Mouse (Mus musculus) embryonic facial prominence, embryonic 14.5 days (tissue): ENCODE results near the gene Spcs2. TPM values are rescaled to one million over a fixed set of nuclear protein-coding genes. Genes with fewer than 3 reads are reported as not detected.
"Not testable (repeated sequence)": the region's sequence is repeated elsewhere in the genome, so short reads cannot be mapped to it uniquely, and the experiment has no call there.

ENCODE experiments used
- ATAC-seq: fragments of 200-750 bp; cut with Nextera tagmentation; 2 replicates; pipeline ENCODE4 v1.8.0; 2017; ENCODE audit warnings: low read depth, moderate number of reproducible peaks, moderate TSS enrichment
- DNase-seq: peaks from one replicate; pipeline ENCODE4 v3.0.0-alpha.2; 2015; ENCODE audit warnings: low spot score
- H3K27ac ChIP-seq: fragments of 300-500 bp; sonication (generic); replicated peaks from 2 replicates; pipeline ENCODE4 v1.5.1; 2014; ENCODE audit warnings: low read depth, mild to moderate bottlenecking, low read length, moderate library complexity
- H3K27me3 ChIP-seq: fragments of 300-500 bp; sonication (generic); replicated peaks from 2 replicates; pipeline ENCODE4 v1.6.1; 2014; ENCODE audit warnings: low read length; ENCODE audit not compliant: control insufficient read depth, insufficient read depth
- H3K36me3 ChIP-seq: fragments of 300-500 bp; sonication (generic); 2 replicates; pipeline ENCODE4 v1.6.1; 2014; ENCODE audit warnings: low read length, mixed read lengths; ENCODE audit not compliant: control insufficient read depth, insufficient read depth
- H3K4me1 ChIP-seq: fragments of 300-500 bp; sonication (generic); 2 replicates; pipeline ENCODE4 v1.6.1; 2014; ENCODE audit warnings: antibody characterized with exemption, low read length; ENCODE audit not compliant: control insufficient read depth, insufficient read depth
- H3K4me2 ChIP-seq: fragments of 300-500 bp; sonication (generic); 2 replicates; pipeline ENCODE4 v1.6.1; 2014; ENCODE audit warnings: low read depth, mild to moderate bottlenecking, low read length, moderate library complexity, mixed read lengths
- H3K4me3 ChIP-seq: fragments of 300-500 bp; sonication (generic); 2 replicates; pipeline ENCODE4 v1.5.1; 2014; ENCODE audit warnings: low read depth, mild to moderate bottlenecking, low read length
- H3K9ac ChIP-seq: fragments of 300-500 bp; sonication (generic); 2 replicates; pipeline ENCODE4 v1.6.1; 2014; ENCODE audit warnings: low read depth, mild to moderate bottlenecking, low read length, moderate library complexity, mixed read lengths
- H3K9me3 ChIP-seq: fragments of 300-500 bp; sonication (generic); 2 replicates; pipeline ENCODE4 v1.6.1; 2016; ENCODE audit warnings: low read length; ENCODE audit not compliant: control insufficient read depth
- WGBS: fragments of 180-500 bp; shearing (Covaris S2); extraction: QIAGEN DNeasy Blood & Tissue Kit; methylation state at CpG from one replicate; pipeline ENCODE4 v1.1.7; 2014; 5-methylcytosine and 5-hydroxymethylcytosine counted together
- polyA plus RNA-seq: library from polyadenylated mRNA; unstranded; fragments of >200 nt; fragmentation: Nextera tagmentation; extraction: Ambion mirVana; gene quantifications from 2 replicates; pipeline ENCODE4 v1.2.1, GENCODE M21; 2014

The Spcs2 gene
- polyA plus RNA-seq, 1 experiment from 2014 or later = 303 TPM

DNA sequence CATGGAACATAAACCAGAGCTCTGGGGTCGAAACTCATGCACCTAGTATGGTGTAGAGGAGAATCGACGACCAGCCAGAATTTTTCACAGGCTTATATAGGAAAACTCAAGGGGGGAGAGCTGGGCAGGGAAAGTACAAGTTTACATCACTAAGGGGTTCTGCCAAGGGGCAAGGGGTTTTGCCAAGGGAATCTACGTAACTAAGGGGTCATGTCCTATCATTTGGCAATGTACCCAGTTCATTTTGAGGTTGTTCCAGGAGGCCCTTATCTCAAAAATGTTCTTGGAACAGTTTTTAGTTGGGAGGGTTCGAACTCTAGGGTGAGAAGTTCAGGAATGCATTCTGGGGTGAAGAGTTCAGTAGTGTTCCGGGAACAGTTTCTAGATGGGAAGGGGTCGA is 56.2 kb downstream of the Spcs2 start:
- 72% methylated on average over 7 of the region's 7 CpGs for WGBS

DNA sequence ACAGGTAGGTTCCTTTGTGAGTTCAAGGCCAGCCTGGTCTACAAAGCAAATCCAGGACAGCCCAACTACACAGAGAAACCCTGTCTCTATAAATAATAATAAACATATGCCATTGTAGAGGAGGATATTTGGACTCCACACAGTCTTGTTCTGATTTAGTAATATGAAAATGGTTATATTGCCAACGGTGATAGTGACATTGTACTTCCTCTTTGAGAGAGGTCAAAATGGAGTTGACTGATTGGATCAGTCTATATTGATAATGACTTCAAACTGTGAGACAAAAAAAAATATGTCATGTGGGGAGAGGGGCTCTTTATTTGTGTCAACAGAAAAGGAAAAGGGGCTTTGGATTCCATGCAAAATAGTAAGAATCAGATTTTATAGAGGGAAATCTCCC is 57.9 kb downstream of the Spcs2 start:
- WGBS = 57% methylated on average over 1 of the region's 1 CpGs
- H3K4me1 ChIP-seq = no peaks in the 10 kb centered on the region

More for the DNA sequence above, 56.2 kb downstream of the Spcs2 start:
- H3K9ac ChIP-seq, H3K27ac ChIP-seq, H3K36me3 ChIP-seq, H3K9me3 ChIP-seq, ATAC-seq, H3K4me1 ChIP-seq, H3K4me3 ChIP-seq, DNase-seq, H3K4me2 ChIP-seq, H3K27me3 ChIP-seq: not testable (repeated sequence)

DNA sequence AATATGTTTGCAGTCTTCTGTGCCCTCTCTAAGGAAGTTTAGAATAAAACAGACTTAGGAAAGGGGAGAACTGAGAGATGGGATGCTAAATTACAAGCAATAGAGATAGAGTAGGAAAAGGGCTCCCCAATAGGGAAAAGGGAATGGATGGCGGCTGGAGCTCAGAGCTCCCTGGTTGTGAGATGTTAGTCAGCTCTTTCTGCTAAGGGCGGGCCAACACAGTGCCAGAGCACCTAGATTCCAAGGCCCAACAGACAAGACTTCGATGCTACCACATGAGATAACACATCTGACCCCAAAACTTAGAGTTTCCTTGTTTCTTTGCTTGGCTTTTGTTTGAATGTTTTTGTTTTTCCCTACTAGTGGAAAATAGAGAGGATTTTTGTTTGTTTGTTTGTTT is 59.2 kb downstream of the Spcs2 start:
- H3K9ac ChIP-seq, H3K36me3 ChIP-seq, H3K4me3 ChIP-seq, H3K4me2 ChIP-seq, ATAC-seq, H3K27ac ChIP-seq, H3K27me3 ChIP-seq, H3K4me1 ChIP-seq, DNase-seq, H3K9me3 ChIP-seq: not testable (repeated sequence)
- WGBS = 83% methylated on average over 3 of the region's 3 CpGs

More for the DNA sequence above, 57.9 kb downstream of the Spcs2 start:
- ATAC-seq (no peak), DNase-seq (no peak)
- Histone ChIP-seq H3K4me2 (no peak overlapping the region), H3K36me3 (no peaks in the 10 kb centered on the region), H3K4me3 (no peak overlapping the region), H3K9ac (no peak overlapping the region), H3K9me3 (no peaks in the 10 kb centered on the region), H3K27ac (no peak overlapping the region), H3K27me3 (no peaks in the 10 kb centered on the region)

DNA sequence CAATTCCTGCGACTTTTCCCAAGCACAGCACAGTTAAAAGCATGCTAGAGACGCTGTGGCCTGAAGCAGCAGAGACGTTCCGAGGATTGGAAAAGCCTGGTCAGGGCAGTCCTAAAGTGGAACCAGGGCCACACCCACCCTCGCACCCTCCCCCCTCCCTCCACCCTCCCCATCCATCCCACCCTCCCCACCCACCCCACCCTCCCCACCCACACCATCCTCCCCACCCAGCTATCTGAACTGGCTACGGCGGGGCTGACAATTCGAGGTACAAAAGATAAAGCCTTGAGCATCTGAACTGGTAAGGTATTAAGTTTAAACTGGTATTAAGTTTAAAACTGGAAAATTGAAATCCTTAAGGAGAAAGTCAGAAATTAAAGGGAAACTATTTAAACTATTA is 59.7 kb downstream of the Spcs2 start:
- 65% methylated on average over 8 of the region's 8 CpGs for WGBS
- Histone ChIP-seq H3K27ac (no peak overlapping the region), H3K4me1 (no peaks in the 10 kb centered on the region), H3K4me3 (no peak overlapping the region), H3K9ac (no peak overlapping the region), H3K36me3 (no peaks in the 10 kb centered on the region), H3K27me3 (no peaks in the 10 kb centered on the region), H3K4me2 (no peak overlapping the region), H3K9me3 (no peaks in the 10 kb centered on the region)
- no peak for DNase-seq
- ATAC-seq = no peak

DNA sequence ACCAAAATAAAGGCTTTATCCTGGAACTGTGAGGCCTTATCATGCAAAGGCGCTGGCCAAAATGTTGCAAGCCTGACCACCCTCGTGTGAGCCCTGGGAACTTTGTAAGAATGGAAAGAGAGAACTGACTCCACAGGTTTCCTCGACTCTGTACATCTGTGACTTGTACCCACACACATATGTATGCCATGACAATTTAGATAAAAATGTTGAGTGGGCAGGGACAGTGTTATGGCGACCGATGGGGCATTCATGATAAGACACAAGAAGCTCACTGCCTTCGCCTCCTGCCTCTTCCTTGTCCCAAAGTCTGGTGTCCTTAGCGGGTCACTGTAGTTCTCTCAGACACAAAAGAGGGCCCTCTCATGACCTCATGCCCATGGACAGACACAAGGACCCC is 64.1 kb downstream of the Spcs2 start:
- DNase-seq = no peak
- Histone ChIP-seq H3K27me3 (no peaks in the 10 kb centered on the region), H3K9me3 (no peaks in the 10 kb centered on the region), H3K4me1 (0 out of 2 replicates have a peak, but pooled peaks cover 5% of the 10 kb centered on the region), H3K36me3 (no peaks in the 10 kb centered on the region), H3K4me3 (no peak overlapping the region), H3K9ac (no peak overlapping the region), H3K27ac (no peak overlapping the region), H3K4me2 (no peak overlapping the region)
- WGBS = 73% methylated on average over 7 of the region's 7 CpGs
- ATAC-seq = no peak

DNA sequence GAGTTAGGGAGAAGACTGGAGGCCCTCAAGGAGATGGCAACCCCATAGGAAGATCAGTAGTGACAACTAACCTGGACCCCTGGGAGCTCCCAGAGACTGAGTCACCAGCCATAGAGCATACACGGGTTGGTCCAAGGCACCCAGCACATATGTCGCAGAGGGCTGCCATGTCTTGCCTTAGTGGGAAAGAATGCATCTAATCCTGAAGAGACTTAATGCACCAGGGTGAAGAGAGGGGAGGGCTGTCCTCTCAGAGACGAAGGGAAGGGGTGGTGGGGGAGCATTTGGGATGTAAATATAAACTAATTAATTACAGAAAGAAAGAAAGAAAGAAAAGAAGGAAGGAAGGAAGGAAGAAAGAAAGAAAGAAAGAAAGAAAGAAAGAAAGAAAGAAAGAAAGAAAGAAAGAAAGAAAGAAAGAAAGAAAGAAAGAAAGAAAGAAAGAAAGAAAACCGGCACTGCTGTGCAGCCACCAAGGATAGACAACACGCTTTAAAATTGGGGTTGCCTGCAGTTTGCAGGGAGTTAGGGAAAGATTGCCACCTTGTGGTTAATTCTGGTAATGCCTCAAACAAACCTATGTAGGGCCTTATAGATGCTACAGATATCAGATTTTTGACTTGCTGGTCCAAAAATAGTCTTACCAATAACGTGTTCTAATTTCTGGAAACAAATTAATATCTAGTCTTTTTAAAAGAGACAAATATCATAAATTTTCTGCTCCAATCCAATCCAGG is 65.2 kb downstream of the Spcs2 start:
- Histone ChIP-seq H3K9me3 (no peaks in the 10 kb centered on the region), H3K27me3 (no peaks in the 10 kb centered on the region), H3K36me3 (no peaks in the 10 kb centered on the region), H3K9ac (no peak overlapping the region), H3K4me3 (no peak overlapping the region), H3K4me1 (0 out of 2 replicates have a peak, but pooled peaks cover 5% of the 10 kb centered on the region), H3K27ac (no peak overlapping the region), H3K4me2 (no peak overlapping the region)
- 30% methylated on average over 6 of the region's 6 CpGs for WGBS
- no peak; the same call in 1 of the 2 replicates for ATAC-seq
- peak; percentile 87 for DNase-seq

DNA sequence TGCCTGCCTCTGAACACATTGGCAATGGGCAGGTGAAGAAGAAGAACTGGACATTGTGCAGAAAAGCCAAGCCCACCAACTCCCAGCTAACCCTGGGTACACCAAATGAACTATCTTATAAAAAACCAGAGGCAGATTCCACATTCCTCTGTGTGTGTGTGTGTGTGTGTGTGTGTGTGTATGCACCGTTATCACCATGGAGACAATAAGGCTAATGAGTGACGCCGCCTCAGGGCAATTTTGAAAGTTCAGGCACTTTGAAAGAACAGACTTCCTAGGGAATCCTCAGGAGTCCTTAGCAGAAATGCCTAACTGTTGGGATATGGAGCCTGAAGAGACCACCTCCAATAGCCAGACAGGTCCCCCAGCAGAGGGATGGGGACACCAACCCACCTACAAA is 66.0 kb downstream of the Spcs2 start:
- no peak overlapping the region for H3K4me2 ChIP-seq
- 66% methylated on average over 3 of the region's 3 CpGs for WGBS
- H3K36me3 ChIP-seq = no peaks in the 10 kb centered on the region
- no peak overlapping the region for H3K4me3 ChIP-seq
- no peak overlapping the region for H3K9ac ChIP-seq
- H3K9me3 ChIP-seq = no peaks in the 10 kb centered on the region
- ATAC-seq (no peak), DNase-seq (no peak)
- H3K27ac ChIP-seq = no peak overlapping the region
- H3K27me3 ChIP-seq = no peaks in the 10 kb centered on the region
- 0 out of 2 replicates have a peak, but pooled peaks cover 5% of the 10 kb centered on the region for H3K4me1 ChIP-seq

DNA sequence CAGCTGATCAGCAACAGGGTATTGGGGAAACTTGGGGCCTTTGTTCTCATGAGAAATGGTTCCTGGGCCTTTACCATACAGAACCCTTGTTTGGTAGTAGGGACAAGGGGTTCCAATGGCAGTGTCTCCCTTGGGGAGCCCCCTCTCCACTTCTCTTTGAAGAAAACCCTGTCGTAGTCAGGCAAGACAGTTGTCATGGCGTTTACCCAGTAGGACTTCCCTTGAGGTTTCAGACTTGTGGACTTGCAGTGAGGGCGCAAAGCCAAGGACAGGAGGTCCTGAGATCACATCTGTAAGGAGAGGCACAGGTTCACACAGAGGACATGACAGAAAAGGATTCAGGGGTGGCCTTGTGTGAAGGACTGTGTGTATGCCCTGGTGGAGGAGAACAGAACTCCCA is 66.8 kb downstream of the Spcs2 start:
- H3K27ac ChIP-seq = no peak overlapping the region
- DNase-seq (no peak), ATAC-seq (no peak)
- H3K27me3 ChIP-seq = no peaks in the 10 kb centered on the region
- no peak overlapping the region for H3K9ac ChIP-seq
- 71% methylated on average over 3 of the region's 3 CpGs for WGBS
- no peaks in the 10 kb centered on the region for H3K36me3 ChIP-seq
- H3K9me3 ChIP-seq = no peaks in the 10 kb centered on the region
- H3K4me3 ChIP-seq = no peak overlapping the region
- H3K4me1 ChIP-seq = 0 out of 2 replicates have a peak, but pooled peaks cover 5% of the 10 kb centered on the region
- H3K4me2 ChIP-seq = no peak overlapping the region
